Mouse (Mus musculus) liver, embryonic 12.5 days (tissue): ENCODE measurements at regions not wholly inside any gene's neighbourhood (a gene's known extent, or its start where the extent isn't known, plus 50 kb on each side); places are given as distances from the start of the nearest gene placed in this dataset.
"Not testable (repeated sequence)": the region's sequence is repeated elsewhere in the genome, so short reads cannot be mapped to it uniquely, and the experiment has no call there.

Experiments
- ATAC-seq: fragments of 200-750 bp; cut with Nextera tagmentation; 2 replicates; pipeline ENCODE4 v1.8.0; 2017; ENCODE audit warnings: moderate number of reproducible peaks, mild to moderate bottlenecking, moderate library complexity
- H3K27ac ChIP-seq: fragments of 300-500 bp; sonication (generic); 2 replicates; pipeline ENCODE4 v1.5.1; 2016; ENCODE audit warnings: mild to moderate bottlenecking
- H3K27me3 ChIP-seq: fragments of 300-500 bp; sonication (generic); replicated peaks from 2 replicates; pipeline ENCODE4 v1.6.1; 2016; ENCODE audit warnings: mild to moderate bottlenecking, moderate library complexity
- H3K36me3 ChIP-seq: fragments of 300-500 bp; sonication (generic); 2 replicates; pipeline ENCODE4 v1.6.1; 2016; ENCODE audit warnings: mild to moderate bottlenecking, moderate library complexity
- H3K4me1 ChIP-seq: fragments of 300-500 bp; sonication (generic); 2 replicates; pipeline ENCODE4 v1.6.1; 2016
- H3K4me2 ChIP-seq: fragments of 300-500 bp; sonication (generic); 2 replicates; pipeline ENCODE4 v1.6.1; 2016; ENCODE audit warnings: mild to moderate bottlenecking, moderate library complexity
- H3K4me3 ChIP-seq: fragments of 300-500 bp; sonication (generic); 2 replicates; pipeline ENCODE4 v1.5.1; 2016; ENCODE audit warnings: mild to moderate bottlenecking, moderate library complexity
- H3K9ac ChIP-seq: fragments of 300-500 bp; sonication (generic); 2 replicates; pipeline ENCODE4 v1.6.1; 2016; ENCODE audit warnings: mild to moderate bottlenecking, moderate library complexity
- H3K9me3 ChIP-seq: fragments of 300-500 bp; sonication (generic); replicated peaks from 2 replicates; pipeline ENCODE4 v1.6.1; 2016; ENCODE audit warnings: mild to moderate bottlenecking, moderate library complexity
- WGBS: fragments of 180-500 bp; shearing (Covaris S2); methylation state at CpG from one replicate; pipeline ENCODE4 v1.1.7; 2016; ENCODE audit not compliant: insufficient replicate concordance; 5-methylcytosine and 5-hydroxymethylcytosine counted together

DNA sequence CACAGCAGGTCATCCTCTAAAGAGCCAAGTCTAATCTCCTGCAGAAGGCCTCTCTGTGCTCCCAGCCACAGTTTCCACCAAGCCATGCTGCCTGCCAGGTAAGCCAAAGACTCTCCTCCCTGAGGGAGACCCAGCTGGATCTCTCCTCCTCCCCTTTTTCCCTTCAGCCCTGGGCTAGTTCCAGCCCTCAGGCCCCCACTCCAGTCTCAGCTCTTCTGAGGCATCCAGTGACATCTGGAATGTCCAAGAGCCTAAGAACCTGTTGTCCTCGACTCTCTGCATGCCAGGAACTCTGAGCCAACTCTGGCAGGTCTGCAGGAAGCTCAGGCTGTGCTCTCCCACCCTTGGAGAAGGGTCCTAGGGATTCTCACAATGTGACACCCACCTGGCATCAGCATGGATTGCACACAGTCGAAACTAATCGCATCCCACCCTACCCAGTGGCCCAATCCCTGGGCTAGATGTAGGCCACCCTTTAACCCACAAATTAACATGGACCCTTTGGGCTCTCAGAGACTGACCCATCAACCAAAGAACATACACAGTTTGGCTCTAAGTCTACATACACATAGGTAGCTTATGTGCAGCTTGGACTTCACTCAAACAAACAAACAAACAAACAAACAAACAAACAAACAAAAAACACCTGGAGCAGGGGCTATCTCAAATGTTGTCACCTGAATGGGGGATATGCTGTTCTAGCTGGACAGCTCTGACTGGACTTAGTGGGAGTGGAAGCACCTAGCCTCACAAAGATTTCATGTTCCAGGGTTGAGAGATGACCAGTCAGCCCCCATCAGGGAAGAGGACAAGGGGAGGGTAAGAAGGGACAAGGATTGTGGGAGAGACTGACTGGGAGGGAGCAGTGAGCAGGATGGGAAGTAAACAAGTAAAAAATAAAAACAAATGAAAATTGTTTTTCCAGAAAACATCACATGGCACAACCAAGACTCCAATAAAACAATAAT, 57.9 kb upstream of the Zfp709 start:
- peaks cover 10% of the 10 kb centered on the region for H3K9me3 ChIP-seq
- H3K4me3 ChIP-seq, H3K36me3 ChIP-seq, H3K27me3 ChIP-seq, H3K9ac ChIP-seq, H3K27ac ChIP-seq, H3K4me2 ChIP-seq, H3K4me1 ChIP-seq: not testable (repeated sequence)
- ATAC-seq, result peak; percentile 55
- 52% methylated on average over 3 of the region's 3 CpGs for WGBS

- H3K9ac ChIP-seq, H3K4me3 ChIP-seq, H3K4me1 ChIP-seq, H3K4me2 ChIP-seq, H3K27ac ChIP-seq, H3K27me3 ChIP-seq, ATAC-seq, H3K36me3 ChIP-seq: not testable (repeated sequence)
- 32% methylated on average over 1 of the region's 1 CpGs for WGBS
- peaks cover 10% of the 10 kb centered on the region for H3K9me3 ChIP-seq
Measured at GRCm38 (mm10) chr8:71822749-71823148, 59.1 kb upstream of the Zfp709 start.

DNA sequence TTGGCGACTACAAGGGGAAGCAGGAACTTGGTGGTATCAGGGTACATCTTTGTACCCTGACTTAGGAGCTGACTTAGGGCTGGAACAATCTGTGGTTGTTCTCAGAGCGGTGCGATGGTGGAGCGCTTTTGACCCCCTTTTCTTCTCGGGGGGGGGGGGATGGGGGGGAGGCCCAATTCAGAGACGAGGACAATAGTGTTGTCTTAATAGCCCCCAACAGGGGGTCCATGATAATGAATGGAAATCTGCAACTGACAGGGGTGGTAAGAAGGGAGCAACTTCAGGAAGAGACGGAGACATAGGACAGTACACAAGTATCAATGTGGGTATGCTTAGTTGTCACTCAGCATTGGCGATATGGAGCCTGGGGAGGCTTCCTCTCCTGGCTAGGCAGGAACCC, 61.9 kb upstream of the Zfp709 start:
- H3K4me1 ChIP-seq, H3K27ac ChIP-seq, H3K4me2 ChIP-seq, H3K36me3 ChIP-seq, H3K4me3 ChIP-seq, H3K27me3 ChIP-seq, H3K9ac ChIP-seq: not testable (repeated sequence)
- peak; percentile 41; the same call in 1 of the 2 replicates for ATAC-seq
- peaks cover 19% of the 10 kb centered on the region for H3K9me3 ChIP-seq
- 75% methylated on average over 8 of the region's 8 CpGs for WGBS

- not testable (repeated sequence) for H3K4me3 ChIP-seq, H3K36me3 ChIP-seq, H3K4me1 ChIP-seq, H3K27me3 ChIP-seq, H3K27ac ChIP-seq, H3K9ac ChIP-seq, H3K4me2 ChIP-seq
- ATAC-seq, result peak; percentile 60
- peaks cover 21% of the 10 kb centered on the region for H3K9me3 ChIP-seq
- WGBS, result 76% methylated on average over 9 of the region's 9 CpGs
Measured at GRCm38 (mm10) chr8:71819381-71819780, 62.4 kb upstream of the Zfp709 start.

GRCm38 (mm10) chr8:71816272-71817034, 65.4 kb upstream of the Zfp709 start:
- not testable (repeated sequence) for H3K27me3 ChIP-seq, H3K9ac ChIP-seq, H3K4me3 ChIP-seq, H3K36me3 ChIP-seq, H3K4me1 ChIP-seq, ATAC-seq, H3K4me2 ChIP-seq, H3K27ac ChIP-seq
- 79% methylated on average over 20 of the region's 20 CpGs for WGBS
- H3K9me3 ChIP-seq, result peaks cover 25% of the 10 kb centered on the region

- H3K36me3 ChIP-seq, H3K4me1 ChIP-seq, ATAC-seq, H3K27ac ChIP-seq, H3K9ac ChIP-seq, H3K4me3 ChIP-seq, H3K4me2 ChIP-seq, H3K27me3 ChIP-seq: not testable (repeated sequence)
- whole genome bisulfite sequencing, result 74% methylated on average over 5 of the region's 5 CpGs
- H3K9me3 ChIP-seq, result peaks cover 25% of the 10 kb centered on the region
Measured at GRCm38 (mm10) chr8:71815813-71816212, 66.0 kb upstream of the Zfp709 start.

GRCm38 (mm10) chr8:71814740-71815514, 66.9 kb upstream of the Zfp709 start:
- H3K27ac ChIP-seq, H3K9ac ChIP-seq, H3K4me3 ChIP-seq, H3K4me2 ChIP-seq, H3K36me3 ChIP-seq, H3K27me3 ChIP-seq, ATAC-seq, H3K4me1 ChIP-seq: not testable (repeated sequence)
- WGBS, result 74% methylated on average over 14 of the region's 14 CpGs
- H3K9me3 ChIP-seq, result peaks cover 23% of the 10 kb centered on the region

- not testable (repeated sequence) for H3K27ac ChIP-seq, H3K36me3 ChIP-seq, ATAC-seq, H3K9ac ChIP-seq, H3K4me1 ChIP-seq, H3K4me2 ChIP-seq, H3K27me3 ChIP-seq, H3K4me3 ChIP-seq
- 58% methylated on average over 4 of the region's 4 CpGs for WGBS
- H3K9me3 ChIP-seq, result peaks cover 14% of the 10 kb centered on the region
Measured at GRCm38 (mm10) chr8:71813889-71814288, 67.9 kb upstream of the Zfp709 start.

GRCm38 (mm10) chr8:71813239-71813638, 68.6 kb upstream of the Zfp709 start:
- not testable (repeated sequence) for H3K27me3 ChIP-seq, ATAC-seq, H3K4me3 ChIP-seq, H3K9ac ChIP-seq, H3K4me2 ChIP-seq, H3K4me1 ChIP-seq, H3K36me3 ChIP-seq, H3K27ac ChIP-seq
- WGBS, result 74% methylated on average over 8 of the region's 8 CpGs
- peaks cover 14% of the 10 kb centered on the region for H3K9me3 ChIP-seq

DNA sequence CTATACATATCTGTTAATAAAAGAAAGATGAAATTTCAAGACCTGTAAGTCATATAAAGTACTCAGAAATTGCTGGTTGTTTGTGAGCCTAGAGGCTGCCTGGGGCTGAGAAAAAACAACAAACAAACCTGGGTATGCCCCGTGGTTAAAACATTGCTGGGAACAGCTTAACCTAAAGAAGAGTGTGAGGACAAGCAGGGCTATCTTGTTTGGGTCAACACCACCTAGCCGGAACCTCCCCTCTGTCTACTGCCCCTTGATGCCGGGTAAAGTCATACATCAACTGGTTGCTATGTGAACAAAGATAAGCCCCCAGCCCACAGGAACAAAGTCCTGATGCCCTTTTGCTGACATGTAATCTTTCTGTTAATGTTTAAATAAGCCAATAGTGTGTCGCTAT, 74.0 kb upstream of the Zfp709 start:
- H3K4me3 ChIP-seq, H3K4me1 ChIP-seq, H3K9ac ChIP-seq, H3K36me3 ChIP-seq, H3K9me3 ChIP-seq, H3K27me3 ChIP-seq, H3K27ac ChIP-seq, ATAC-seq, H3K4me2 ChIP-seq: not testable (repeated sequence)
- WGBS, result 45% methylated on average over 3 of the region's 4 CpGs

DNA sequence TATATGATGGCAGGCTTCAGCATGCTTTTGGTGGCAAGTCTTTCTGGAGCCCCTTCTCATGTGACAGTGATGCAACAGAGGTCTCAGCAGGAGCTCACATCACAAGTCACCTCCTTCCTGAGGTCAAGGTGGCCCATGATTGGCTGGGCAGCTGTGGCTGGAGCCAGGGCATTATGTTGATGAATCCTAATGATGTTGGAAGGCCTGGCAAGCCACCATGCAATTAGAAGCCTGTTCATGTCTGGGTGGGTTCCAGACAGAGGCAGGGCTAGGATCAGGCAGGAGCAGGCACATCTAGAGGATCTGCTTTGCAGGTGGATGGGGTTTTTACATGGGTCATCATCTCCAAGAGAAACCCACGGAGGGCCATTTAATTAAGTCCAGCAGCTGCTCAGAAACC, 77.2 kb upstream of the Zfp709 start:
- H3K27me3 ChIP-seq, ATAC-seq, H3K4me1 ChIP-seq, H3K36me3 ChIP-seq, H3K9ac ChIP-seq, H3K4me2 ChIP-seq, H3K9me3 ChIP-seq, H3K27ac ChIP-seq, H3K4me3 ChIP-seq: not testable (repeated sequence)
- 66% methylated on average over 1 of the region's 1 CpGs for WGBS

- WGBS, result 40% methylated on average over 2 of the region's 2 CpGs
- not testable (repeated sequence) for H3K4me2 ChIP-seq, H3K36me3 ChIP-seq, H3K4me1 ChIP-seq, H3K9me3 ChIP-seq, H3K27me3 ChIP-seq, H3K4me3 ChIP-seq, H3K9ac ChIP-seq, H3K27ac ChIP-seq
- ATAC-seq, result peak; percentile 37; the same call in 1 of the 2 replicates
Measured at GRCm38 (mm10) chr8:71802226-71802625, 76.7 kb upstream of the Fcho1 start.
